Mouse (Mus musculus) liver, adult 2 months (tissue): ENCODE data around the gene Mest.

ENCODE experiments used
- CTCF ChIP-seq: fragments of 200-500 bp; IDR thresholded peaks from 2 replicates; pipeline ENCODE4 v1.5.1; 2011; ENCODE audit warnings: low read depth, low read length, control low read depth
- POLR2A ChIP-seq: fragments of 200-500 bp; IDR thresholded peaks from 2 replicates; pipeline ENCODE4 v1.6.1; 2011; ENCODE audit warnings: low read length, control low read depth; ENCODE audit not compliant: insufficient read depth; ENCODE audit errors: extremely low read depth

DNA sequence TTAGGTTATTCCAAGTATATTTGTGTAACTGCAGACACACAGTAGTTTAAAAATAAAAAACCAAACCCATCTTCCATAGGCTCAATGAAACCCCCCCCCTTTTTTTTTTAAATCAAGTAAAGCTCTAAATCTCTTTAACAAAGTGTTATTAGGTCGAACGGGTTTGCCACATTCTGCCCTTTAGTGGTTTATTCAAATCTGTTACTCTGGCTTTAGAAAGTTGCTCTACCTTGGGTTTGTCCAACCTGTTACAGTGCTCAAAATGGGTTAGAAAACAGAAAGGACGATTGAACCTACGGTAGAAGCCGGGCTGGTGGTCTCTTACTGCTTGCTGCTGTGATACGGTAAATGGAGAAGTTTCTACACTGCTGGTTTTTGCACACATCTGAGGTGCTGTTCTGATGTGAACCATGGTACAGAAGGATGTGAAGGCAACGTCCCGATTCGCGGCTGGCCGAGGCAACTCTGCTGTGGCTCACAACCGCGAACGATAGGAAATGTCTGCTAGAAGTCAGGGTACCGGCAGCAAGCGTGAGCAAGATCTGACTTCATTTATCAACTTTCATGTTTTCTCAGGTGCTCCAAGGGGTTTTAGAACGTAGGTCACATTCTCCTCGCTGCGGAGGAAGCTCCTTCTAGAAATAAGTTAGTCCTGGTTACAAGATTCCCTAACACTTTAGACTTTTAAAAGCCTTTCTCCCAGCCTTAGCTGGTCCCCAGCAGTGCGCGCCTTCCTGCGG is 11.8 kb downstream of the Mest start:
- TF ChIP-seq CTCF, result no peak
- no peak for TF ChIP-seq POLR2A
